Mouse (Mus musculus): ENCODE measurements at regions not wholly inside any gene's neighbourhood (a gene's known extent, or its start where the extent isn't known, plus 50 kb on each side); places are given as distances from the start of the nearest gene placed in this dataset.
A peak's percentile ranks its signal among the peaks of the same experiment; 100 is the strongest.

GRCm38 (mm10) chrX:60833456-60833855, 59.8 kb downstream of the Sox3 start:
- ATAC-seq (ENCODE audit: insufficient number of reproducible peaks, insufficient read depth, low FRiP score, low read depth) = no peak
- H3K4me1 ChIP-seq (ENCODE audit: control insufficient read depth, insufficient read depth, low read length) = no peaks in the 10 kb centered on the region
- WGBS = 77% methylated on average over 6 of the region's 6 CpGs
- no peak overlapping the region for H3K27ac ChIP-seq (ENCODE audit: low read length)
- no peaks in the 10 kb centered on the region for H3K9me3 ChIP-seq (ENCODE audit: control insufficient read depth, low read depth, low read length)
- no peaks in the 10 kb centered on the region for H3K27me3 ChIP-seq (ENCODE audit: control insufficient read depth, insufficient read depth, low read length)
- H3K4me2 ChIP-seq (replicated peaks; ENCODE audit: low read depth, low read length) = no peak overlapping the region
- no peak overlapping the region for H3K4me3 ChIP-seq (ENCODE audit: low read depth, low read length)
- H3K9ac ChIP-seq (replicated peaks; ENCODE audit: low read depth, low read length) = no peak overlapping the region
- H3K36me3 ChIP-seq (ENCODE audit: control insufficient read depth, insufficient read depth, low read length) = no peaks in the 10 kb centered on the region

GRCm38 (mm10) chrX:60831330-60832027, 61.8 kb downstream of the Sox3 start:
- Histone ChIP-seq H3K9ac (replicated peaks; ENCODE audit: low read depth, low read length) (no peak overlapping the region), H3K9me3 (ENCODE audit: control insufficient read depth, low read depth, low read length) (no peaks in the 10 kb centered on the region), H3K27ac (ENCODE audit: low read length) (no peak overlapping the region), H3K27me3 (ENCODE audit: control insufficient read depth, insufficient read depth, low read length) (no peaks in the 10 kb centered on the region), H3K4me3 (ENCODE audit: low read depth, low read length) (no peak overlapping the region), H3K36me3 (ENCODE audit: control insufficient read depth, insufficient read depth, low read length) (no peaks in the 10 kb centered on the region), H3K4me2 (replicated peaks; ENCODE audit: low read depth, low read length) (no peak overlapping the region), H3K4me1 (ENCODE audit: control insufficient read depth, insufficient read depth, low read length) (no peaks in the 10 kb centered on the region)
- no peak for ATAC-seq (ENCODE audit: insufficient number of reproducible peaks, insufficient read depth, low FRiP score, low read depth)
- WGBS = 42% methylated on average over 21 of the region's 22 CpGs

GRCm38 (mm10) chrX:60825181-60826080, 67.8 kb downstream of the Sox3 start:
- H3K4me1 ChIP-seq (ENCODE audit: control insufficient read depth, insufficient read depth, low read length) = no peaks in the 10 kb centered on the region
- no peaks in the 10 kb centered on the region for H3K9me3 ChIP-seq (ENCODE audit: control insufficient read depth, low read depth, low read length)
- no peaks in the 10 kb centered on the region for H3K27me3 ChIP-seq (ENCODE audit: control insufficient read depth, insufficient read depth, low read length)
- no peak overlapping the region for H3K9ac ChIP-seq (replicated peaks; ENCODE audit: low read depth, low read length)
- ATAC-seq (ENCODE audit: insufficient number of reproducible peaks, insufficient read depth, low FRiP score, low read depth) = no peak
- 72% methylated on average over 9 of the region's 9 CpGs for WGBS
- no peaks in the 10 kb centered on the region for H3K36me3 ChIP-seq (ENCODE audit: control insufficient read depth, insufficient read depth, low read length)
- H3K4me3 ChIP-seq (ENCODE audit: low read depth, low read length) = no peak overlapping the region
- no peak overlapping the region for H3K4me2 ChIP-seq (replicated peaks; ENCODE audit: low read depth, low read length)
- H3K27ac ChIP-seq (ENCODE audit: low read length) = no peak overlapping the region

GRCm38 (mm10) chrX:60798567-60798966, 94.7 kb downstream of the Sox3 start:
- H3K4me1 ChIP-seq (ENCODE audit: control insufficient read depth, insufficient read depth, low read length) = no peaks in the 10 kb centered on the region
- H3K27ac ChIP-seq (ENCODE audit: low read length) = no peak overlapping the region
- no peak overlapping the region for H3K4me3 ChIP-seq (ENCODE audit: low read depth, low read length)
- H3K9ac ChIP-seq (replicated peaks; ENCODE audit: low read depth, low read length) = no peak overlapping the region
- ATAC-seq (ENCODE audit: insufficient number of reproducible peaks, insufficient read depth, low FRiP score, low read depth) = 0 out of 2 replicates have a peak, but pooled peaks have one; percentile 42
- H3K4me2 ChIP-seq (replicated peaks; ENCODE audit: low read depth, low read length) = no peak overlapping the region
- no peaks in the 10 kb centered on the region for H3K36me3 ChIP-seq (ENCODE audit: control insufficient read depth, insufficient read depth, low read length)
- no peaks in the 10 kb centered on the region for H3K27me3 ChIP-seq (ENCODE audit: control insufficient read depth, insufficient read depth, low read length)
- H3K9me3 ChIP-seq (ENCODE audit: control insufficient read depth, low read depth, low read length) = no peaks in the 10 kb centered on the region
- 70% methylated on average over 5 of the region's 5 CpGs for WGBS

GRCm38 (mm10) chrX:60780766-60781165, 112.5 kb downstream of the Sox3 start:
- no peaks in the 10 kb centered on the region for H3K4me1 ChIP-seq (ENCODE audit: control insufficient read depth, insufficient read depth, low read length)
- no peak overlapping the region for H3K4me3 ChIP-seq (ENCODE audit: low read depth, low read length)
- no peak overlapping the region for H3K27ac ChIP-seq (ENCODE audit: low read length)
- H3K9me3 ChIP-seq (ENCODE audit: control insufficient read depth, low read depth, low read length) = no peaks in the 10 kb centered on the region
- H3K9ac ChIP-seq (replicated peaks; ENCODE audit: low read depth, low read length) = no peak overlapping the region
- whole genome bisulfite sequencing = 33% methylated on average over 5 of the region's 5 CpGs
- no peaks in the 10 kb centered on the region for H3K27me3 ChIP-seq (ENCODE audit: control insufficient read depth, insufficient read depth, low read length)
- H3K4me2 ChIP-seq (replicated peaks; ENCODE audit: low read depth, low read length) = no peak overlapping the region
- no peaks in the 10 kb centered on the region for H3K36me3 ChIP-seq (ENCODE audit: control insufficient read depth, insufficient read depth, low read length)
- ATAC-seq (ENCODE audit: insufficient number of reproducible peaks, insufficient read depth, low FRiP score, low read depth) = no peak

- Histone ChIP-seq H3K36me3 (ENCODE audit: control insufficient read depth, insufficient read depth, low read length) (no peaks in the 10 kb centered on the region), H3K9ac (replicated peaks; ENCODE audit: low read depth, low read length) (no peak overlapping the region), H3K4me1 (ENCODE audit: control insufficient read depth, insufficient read depth, low read length) (no peaks in the 10 kb centered on the region), H3K4me2 (replicated peaks; ENCODE audit: low read depth, low read length) (no peak overlapping the region), H3K4me3 (ENCODE audit: low read depth, low read length) (no peak overlapping the region), H3K9me3 (ENCODE audit: control insufficient read depth, low read depth, low read length) (no peaks in the 10 kb centered on the region), H3K27ac (ENCODE audit: low read length) (no peak overlapping the region), H3K27me3 (ENCODE audit: control insufficient read depth, insufficient read depth, low read length) (no peaks in the 10 kb centered on the region)
- ATAC-seq (ENCODE audit: insufficient number of reproducible peaks, insufficient read depth, low FRiP score, low read depth) = no peak
- 57% methylated on average over 2 of the region's 2 CpGs for WGBS
Measured at GRCm38 (mm10) chrX:60780161-60780560, 113.1 kb downstream of the Sox3 start.

DNA sequence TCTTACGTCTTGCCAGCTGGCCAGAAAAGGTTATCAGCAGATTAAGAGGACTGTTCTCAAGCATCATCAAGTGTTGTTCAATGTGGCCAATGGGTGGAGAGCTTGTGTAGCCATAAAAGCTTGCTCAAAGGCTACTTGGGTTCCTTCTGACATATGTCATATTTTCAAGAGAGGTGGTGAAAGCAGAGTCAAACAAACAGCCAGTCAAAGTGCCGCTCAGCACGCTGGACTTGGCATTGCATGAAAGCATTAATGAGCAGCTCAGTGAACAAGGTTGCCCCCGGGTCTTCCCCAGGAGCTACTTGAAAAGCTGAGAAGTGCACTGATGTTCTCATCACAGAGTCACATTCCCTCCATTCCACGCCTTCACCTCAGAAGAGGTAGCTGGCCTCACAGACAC, 119.6 kb downstream of the Sox3 start:
- no peak for ATAC-seq (ENCODE audit: insufficient number of reproducible peaks, insufficient read depth, low FRiP score, low read depth)
- H3K9ac ChIP-seq (replicated peaks; ENCODE audit: low read depth, low read length) = no peak overlapping the region
- no peaks in the 10 kb centered on the region for H3K9me3 ChIP-seq (ENCODE audit: control insufficient read depth, low read depth, low read length)
- H3K4me1 ChIP-seq (ENCODE audit: control insufficient read depth, insufficient read depth, low read length) = no peaks in the 10 kb centered on the region
- H3K4me3 ChIP-seq (ENCODE audit: low read depth, low read length) = no peak overlapping the region
- H3K4me2 ChIP-seq (replicated peaks; ENCODE audit: low read depth, low read length) = no peak overlapping the region
- no peaks in the 10 kb centered on the region for H3K36me3 ChIP-seq (ENCODE audit: control insufficient read depth, insufficient read depth, low read length)
- no peaks in the 10 kb centered on the region for H3K27me3 ChIP-seq (ENCODE audit: control insufficient read depth, insufficient read depth, low read length)
- no peak overlapping the region for H3K27ac ChIP-seq (ENCODE audit: low read length)
- whole genome bisulfite sequencing = 81% methylated on average over 5 of the region's 5 CpGs

- no peaks in the 10 kb centered on the region for H3K9me3 ChIP-seq (ENCODE audit: control insufficient read depth, low read depth, low read length)
- H3K4me3 ChIP-seq (ENCODE audit: low read depth, low read length) = no peak overlapping the region
- ATAC-seq (ENCODE audit: insufficient number of reproducible peaks, insufficient read depth, low FRiP score, low read depth) = no peak
- H3K4me2 ChIP-seq (replicated peaks; ENCODE audit: low read depth, low read length) = no peak overlapping the region
- no peak overlapping the region for H3K9ac ChIP-seq (replicated peaks; ENCODE audit: low read depth, low read length)
- no peaks in the 10 kb centered on the region for H3K27me3 ChIP-seq (ENCODE audit: control insufficient read depth, insufficient read depth, low read length)
- H3K4me1 ChIP-seq (ENCODE audit: control insufficient read depth, insufficient read depth, low read length) = no peaks in the 10 kb centered on the region
- H3K36me3 ChIP-seq (ENCODE audit: control insufficient read depth, insufficient read depth, low read length) = no peaks in the 10 kb centered on the region
- WGBS = 45% methylated on average over 1 of the region's 1 CpGs
- no peak overlapping the region for H3K27ac ChIP-seq (ENCODE audit: low read length)
Measured at GRCm38 (mm10) chrX:60772439-60772838, 120.8 kb downstream of the Sox3 start.

All from stomach, embryonic 14.5 days (tissue).